8 mouse cellular contexts compared by ENCODE assay signal in the genomic region with DNA sequence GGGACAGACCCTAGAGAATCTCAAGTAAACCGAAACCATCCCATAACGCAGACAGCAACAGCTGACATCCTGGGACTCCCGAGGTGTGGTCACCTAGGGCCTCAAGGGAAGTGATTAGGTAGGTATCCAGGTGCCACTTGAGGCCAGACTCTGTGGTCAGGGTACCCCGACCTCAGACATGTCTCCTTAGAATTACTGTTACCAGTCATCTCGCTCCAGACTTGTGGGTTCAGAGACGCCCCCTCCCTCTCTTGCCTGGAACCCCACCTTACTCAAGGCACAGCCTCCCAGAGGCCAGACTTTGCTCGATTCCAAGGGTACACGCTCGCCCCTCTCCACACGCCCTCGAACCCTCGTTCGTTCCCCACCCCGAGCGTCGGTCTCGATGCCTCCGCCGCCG. TPM values are rescaled to one million over a fixed set of nuclear protein-coding genes. Genes with fewer than 3 reads are reported as not detected.
DNase-seq lines count a peak whose midpoint lies in the region; ATAC-seq and TF ChIP-seq lines count a peak whose summit lies in the region.

No protein-coding gene starts in this region.

- peaks cover 3% of the 10 kb centered on the region; the same call in 1 of the 2 replicates for H3K9me3 ChIP-seq in hindbrain, embryonic 10.5 days
- no peaks in the 10 kb centered on the region for H3K9me3 ChIP-seq in megakaryocyte, embryonic 14.5 days

- ATAC-seq in activated CD4-positive, CD25-positive, alpha-beta regulatory T cell, adult 4 months: peak; percentile 15

- no peak for DNase-seq in layer of hippocampus, adult 2 months (ENCODE audit: low spot score in 2 of 2)
- no peak for DNase-seq in layer of hippocampus, adult 18-20 months (ENCODE audit: low spot score in 2 of 2)
- DNase-seq in hindbrain, embryonic 10.5 days (ENCODE audit: low spot score): no peak
- DNase-seq in adrenal gland, adult (ENCODE audit: inconsistent age in 2 of 2, low spot score in 1 of 2): no peak
- no peak for DNase-seq in adrenal gland, postnatal 25 days
- DNase-seq in kidney, postnatal 36 days: no peak

- H3K27me3 ChIP-seq in hindbrain, embryonic 10.5 days (ENCODE audit: insufficient read depth, poor library complexity, severe bottlenecking): no peaks in the 10 kb centered on the region
- H3K27me3 ChIP-seq in megakaryocyte, embryonic 14.5 days (replicated peaks): no peaks in the 10 kb centered on the region

- TF ChIP-seq CTCF in layer of hippocampus, adult 2 months (conservative IDR thresholded peaks at IDR 0.05): no peak

- H3K27ac ChIP-seq in layer of hippocampus, adult 2 months: peak overlapping the region; percentile 97
- peak overlapping the region; percentile 98 for H3K27ac ChIP-seq in hindbrain, embryonic 10.5 days

- 2% methylated on average over 20 of the region's 20 CpGs for WGBS in hindbrain, embryonic 10.5 days

- peaks cover 38% of the 10 kb centered on the region for H3K36me3 ChIP-seq in hindbrain, embryonic 10.5 days
- peaks cover 37% of the 10 kb centered on the region for H3K36me3 ChIP-seq in megakaryocyte, embryonic 14.5 days (replicated peaks; ENCODE audit: low read length)

- H3K4me1 ChIP-seq in hindbrain, embryonic 10.5 days (replicated peaks): peaks cover 55% of the 10 kb centered on the region
- peaks cover 86% of the 10 kb centered on the region for H3K4me1 ChIP-seq in megakaryocyte, embryonic 14.5 days

- peak overlapping the region; percentile 82 for H3K4me3 ChIP-seq in layer of hippocampus, adult 2 months
- peak overlapping the region; percentile 96 for H3K4me3 ChIP-seq in hindbrain, embryonic 10.5 days
- peak overlapping the region; percentile 98 for H3K4me3 ChIP-seq in megakaryocyte, embryonic 14.5 days (replicated peaks)

RNA-seq across cellular contexts. Expression of a gene that starts 0.5 kb away (rescaled TPM):
- 10 to 100 TPM; 51.5 to 51.7 TPM for total RNA-seq in layer of hippocampus, adult 2 months (2021)
- total RNA-seq in layer of hippocampus, adult 18-20 months (2021): 10 to 100 TPM; 56.9 to 57.8 TPM
- 10 to 100 TPM; 54.7 to 70.7 TPM for polyA plus RNA-seq in activated CD4-positive, CD25-positive, alpha-beta regulatory T cell, adult 4 months (2017; shearing (Covaris generic))
- 114 and 124 TPM in 2 replicates for polyA plus RNA-seq in hindbrain, embryonic 10.5 days (2016; fragmentation: Nextera tagmentation; extraction: Ambion mirVana)
- polyA plus RNA-seq in megakaryocyte, embryonic 14.5 days (2012; ENCODE audit: insufficient read depth, low replicate concordance): 40.6 and 61.8 TPM in 2 replicates
- total RNA-seq in adrenal gland, postnatal 25 days (2021): 53.3 and 58.5 TPM in 2 replicates

RNA-seq across cellular contexts. Expression of a gene that starts 0.6 kb away (rescaled TPM):
- 10 to 100 TPM; 80.8 to 85.6 TPM for total RNA-seq in layer of hippocampus, adult 2 months (2021)
- 10 to 100 TPM; 76.2 to 79.2 TPM for total RNA-seq in layer of hippocampus, adult 18-20 months (2021)
- polyA plus RNA-seq in activated CD4-positive, CD25-positive, alpha-beta regulatory T cell, adult 4 months (2017; shearing (Covaris generic)): 10 to 100 TPM; 20.5 to 28.7 TPM
- 52.5 and 56.2 TPM in 2 replicates for polyA plus RNA-seq in hindbrain, embryonic 10.5 days (2016; fragmentation: Nextera tagmentation; extraction: Ambion mirVana)
- polyA plus RNA-seq in megakaryocyte, embryonic 14.5 days (2012; ENCODE audit: insufficient read depth, low replicate concordance): 32.0 and 53.9 TPM in 2 replicates
- 68.2 and 75.7 TPM in 2 replicates for total RNA-seq in adrenal gland, postnatal 25 days (2021)
